Mouse (Mus musculus): Measurements from ENCODE around the gene Msi2. TPM values are rescaled to one million over a fixed set of nuclear protein-coding genes. Genes with fewer than 3 reads are reported as not detected.

The Msi2 gene
- polyA plus RNA-seq, 1 experiment = 69.3 TPM

- Histone ChIP-seq H3K4me3 (ENCODE audit: control insufficient read depth, low read depth, low read length) (no peak overlapping the region), H3K36me3 (ENCODE audit: control insufficient read depth, insufficient read depth, low read length) (no peaks in the 10 kb centered on the region), H3K27ac (ENCODE audit: control insufficient read depth, insufficient read depth, low read depth, low read length) (no peak overlapping the region), H3K27me3 (ENCODE audit: control insufficient read depth, insufficient read depth, low read length) (no peaks in the 10 kb centered on the region), H3K4me1 (ENCODE audit: control insufficient read depth, insufficient read depth, low read length) (peaks cover 16% of the 10 kb centered on the region)
- TF ChIP-seq POLR2A (IDR thresholded peaks at IDR 0.05; ENCODE audit: control insufficient read depth, low read depth, low read length) (no peak), CTCF (IDR thresholded peaks at IDR 0.05; ENCODE audit: control insufficient read depth, insufficient read depth, insufficient replicate concordance, low read depth, low read length) (no peak)
These were observed 237.2 kb downstream of the Msi2 start for GRCm38 (mm10) chr11:88481092-88481601.

GRCm38 (mm10) chr11:88479498-88479897 is 238.8 kb downstream of the Msi2 start:
- H3K36me3 ChIP-seq (ENCODE audit: control insufficient read depth, insufficient read depth, low read length) = no peaks in the 10 kb centered on the region
- H3K27ac ChIP-seq (ENCODE audit: control insufficient read depth, insufficient read depth, low read depth, low read length) = no peak overlapping the region

GRCm38 (mm10) chr11:88474889-88475440 is 243.3 kb downstream of the Msi2 start:
- no peaks in the 10 kb centered on the region for H3K36me3 ChIP-seq (ENCODE audit: control insufficient read depth, insufficient read depth, low read length)
- no peak overlapping the region for H3K27ac ChIP-seq (ENCODE audit: control insufficient read depth, insufficient read depth, low read depth, low read length)
- TF ChIP-seq CTCF (IDR thresholded peaks at IDR 0.05; ENCODE audit: control insufficient read depth, insufficient read depth, insufficient replicate concordance, low read depth, low read length) (no peak), POLR2A (IDR thresholded peaks at IDR 0.05; ENCODE audit: control insufficient read depth, low read depth, low read length) (no peak)
- no peak overlapping the region for H3K4me3 ChIP-seq (ENCODE audit: control insufficient read depth, low read depth, low read length)
- H3K27me3 ChIP-seq (ENCODE audit: control insufficient read depth, insufficient read depth, low read length) = no peaks in the 10 kb centered on the region
- peaks cover 2% of the 10 kb centered on the region; the same call in 1 of the 2 replicates for H3K4me1 ChIP-seq (ENCODE audit: control insufficient read depth, insufficient read depth, low read length)

More at GRCm38 (mm10) chr11:88479498-88479897, 238.8 kb downstream of the Msi2 start:
- Histone ChIP-seq H3K4me1 (ENCODE audit: control insufficient read depth, insufficient read depth, low read length) (peaks cover 16% of the 10 kb centered on the region), H3K4me3 (ENCODE audit: control insufficient read depth, low read depth, low read length) (no peak overlapping the region), H3K27me3 (ENCODE audit: control insufficient read depth, insufficient read depth, low read length) (no peaks in the 10 kb centered on the region)
- TF ChIP-seq CTCF (IDR thresholded peaks at IDR 0.05; ENCODE audit: control insufficient read depth, insufficient read depth, insufficient replicate concordance, low read depth, low read length) (no peak), POLR2A (IDR thresholded peaks at IDR 0.05; ENCODE audit: control insufficient read depth, low read depth, low read length) (no peak)

- H3K4me3 ChIP-seq (ENCODE audit: control insufficient read depth, low read depth, low read length) = no peak overlapping the region
- H3K36me3 ChIP-seq (ENCODE audit: control insufficient read depth, insufficient read depth, low read length) = no peaks in the 10 kb centered on the region
- TF ChIP-seq POLR2A (IDR thresholded peaks at IDR 0.05; ENCODE audit: control insufficient read depth, low read depth, low read length) (no peak), CTCF (IDR thresholded peaks at IDR 0.05; ENCODE audit: control insufficient read depth, insufficient read depth, insufficient replicate concordance, low read depth, low read length) (no peak)
- no peaks in the 10 kb centered on the region for H3K4me1 ChIP-seq (ENCODE audit: control insufficient read depth, insufficient read depth, low read length)
- H3K27ac ChIP-seq (ENCODE audit: control insufficient read depth, insufficient read depth, low read depth, low read length) = no peak overlapping the region
- H3K27me3 ChIP-seq (ENCODE audit: control insufficient read depth, insufficient read depth, low read length) = no peaks in the 10 kb centered on the region
These were observed 245.6 kb downstream of the Msi2 start for GRCm38 (mm10) chr11:88472731-88473130.

GRCm38 (mm10) chr11:88471981-88472647 is 246.2 kb downstream of the Msi2 start:
- H3K27ac ChIP-seq (ENCODE audit: control insufficient read depth, insufficient read depth, low read depth, low read length) = no peak overlapping the region
- H3K4me1 ChIP-seq (ENCODE audit: control insufficient read depth, insufficient read depth, low read length) = no peaks in the 10 kb centered on the region
- no peaks in the 10 kb centered on the region for H3K27me3 ChIP-seq (ENCODE audit: control insufficient read depth, insufficient read depth, low read length)
- no peak overlapping the region for H3K4me3 ChIP-seq (ENCODE audit: control insufficient read depth, low read depth, low read length)
- no peak for TF ChIP-seq CTCF (IDR thresholded peaks at IDR 0.05; ENCODE audit: control insufficient read depth, insufficient read depth, insufficient replicate concordance, low read depth, low read length)
- TF ChIP-seq POLR2A (IDR thresholded peaks at IDR 0.05; ENCODE audit: control insufficient read depth, low read depth, low read length) = no peak
- no peaks in the 10 kb centered on the region for H3K36me3 ChIP-seq (ENCODE audit: control insufficient read depth, insufficient read depth, low read length)

GRCm38 (mm10) chr11:88470599-88470998 is 247.7 kb downstream of the Msi2 start:
- Histone ChIP-seq H3K4me3 (ENCODE audit: control insufficient read depth, low read depth, low read length) (no peak overlapping the region), H3K36me3 (ENCODE audit: control insufficient read depth, insufficient read depth, low read length) (no peaks in the 10 kb centered on the region), H3K4me1 (ENCODE audit: control insufficient read depth, insufficient read depth, low read length) (no peaks in the 10 kb centered on the region), H3K27me3 (ENCODE audit: control insufficient read depth, insufficient read depth, low read length) (no peaks in the 10 kb centered on the region), H3K27ac (ENCODE audit: control insufficient read depth, insufficient read depth, low read depth, low read length) (no peak overlapping the region)
- TF ChIP-seq POLR2A (IDR thresholded peaks at IDR 0.05; ENCODE audit: control insufficient read depth, low read depth, low read length) = no peak
- no peak for TF ChIP-seq CTCF (IDR thresholded peaks at IDR 0.05; ENCODE audit: control insufficient read depth, insufficient read depth, insufficient replicate concordance, low read depth, low read length)

- no peaks in the 10 kb centered on the region for H3K27me3 ChIP-seq (ENCODE audit: control insufficient read depth, insufficient read depth, low read length)
- no peaks in the 10 kb centered on the region for H3K36me3 ChIP-seq (ENCODE audit: control insufficient read depth, insufficient read depth, low read length)
- H3K4me1 ChIP-seq (ENCODE audit: control insufficient read depth, insufficient read depth, low read length) = no peaks in the 10 kb centered on the region
- H3K4me3 ChIP-seq (ENCODE audit: control insufficient read depth, low read depth, low read length) = no peak overlapping the region
- TF ChIP-seq CTCF (IDR thresholded peaks at IDR 0.05; ENCODE audit: control insufficient read depth, insufficient read depth, insufficient replicate concordance, low read depth, low read length) (no peak), POLR2A (IDR thresholded peaks at IDR 0.05; ENCODE audit: control insufficient read depth, low read depth, low read length) (no peak)
- H3K27ac ChIP-seq (ENCODE audit: control insufficient read depth, insufficient read depth, low read depth, low read length) = no peak overlapping the region
These were observed 249.3 kb downstream of the Msi2 start for GRCm38 (mm10) chr11:88468996-88469395.
